Mouse (Mus musculus) heart, adult 2 months (tissue): ENCODE measurements around the gene Gatd1.

Experiments
- CTCF ChIP-seq: fragments of 200-600 bp; IDR thresholded peaks from 2 replicates; pipeline ENCODE4 v1.8.1; 2022; ENCODE audit warnings: antibody characterized with exemption, mild to moderate bottlenecking, moderate library complexity
- EP300 ChIP-seq: fragments of 200-500 bp; IDR thresholded peaks from 2 replicates; pipeline ENCODE4 v1.6.1; 2011; ENCODE audit warnings: low read depth, low read length, control low read depth; ENCODE audit not compliant: insufficient read depth

- TF ChIP-seq CTCF (no peak), EP300 (no peak)
Measured at GRCm38 (mm10) chr7:141436523-141436892, 22.6 kb upstream of the Gatd1 start.
